Mouse (Mus musculus) 3T3-L1 (cell line): ENCODE results near the gene Slc13a2.

ENCODE experiments used
- DNase-seq: peaks from one replicate; pipeline ENCODE4 v3.0.0-alpha.2; 2015; ENCODE audit warnings: low read depth, low spot score

Slc13a2 gene

GRCm38 (mm10) chr11:78392728-78393127, 29.3 kb downstream of the Slc13a2 start:
- no peak for DNase-seq

- no peak for DNase-seq
These were observed 35.4 kb downstream of the Slc13a2 start, which contains the start of gene Foxn1 for GRCm38 (mm10) chr11:78386508-78387043. Gene Foxn1 (minus strand): TSS chr11:78386558.

- no peak for DNase-seq
These were observed 36.2 kb downstream of the Slc13a2 start for GRCm38 (mm10) chr11:78385776-78386175.

- DNase-seq, result peak; percentile 92
These were observed 39.3 kb downstream of the Slc13a2 start for GRCm38 (mm10) chr11:78382701-78383100.

- DNase-seq, result no peak
These were observed 39.7 kb downstream of the Slc13a2 start for GRCm38 (mm10) chr11:78382286-78382685.

- no peak for DNase-seq
These were observed 41.0 kb downstream of the Slc13a2 start for GRCm38 (mm10) chr11:78380996-78381395.

- DNase-seq, result no peak
These were observed 41.7 kb downstream of the Slc13a2 start for GRCm38 (mm10) chr11:78380351-78380750.

- no peak for DNase-seq
These were observed 44.4 kb downstream of the Slc13a2 start for GRCm38 (mm10) chr11:78377549-78378159.

- no peak for DNase-seq
These were observed 47.9 kb downstream of the Slc13a2 start for GRCm38 (mm10) chr11:78374147-78374546.

GRCm38 (mm10) chr11:78372610-78373009, 49.4 kb downstream of the Slc13a2 start:
- peak; percentile 33 for DNase-seq

- peak; percentile 58 for DNase-seq
These were observed 49.9 kb downstream of the Slc13a2 start for GRCm38 (mm10) chr11:78372166-78372565.

GRCm38 (mm10) chr11:78371711-78372110, 50.3 kb downstream of the Slc13a2 start:
- no peak for DNase-seq

- peak; percentile 88 for DNase-seq
These were observed 51.6 kb downstream of the Slc13a2 start for GRCm38 (mm10) chr11:78370389-78370788.

GRCm38 (mm10) chr11:78367456-78368225, 54.4 kb downstream of the Slc13a2 start:
- DNase-seq, result no peak

- peak; percentile 76 for DNase-seq
These were observed 57.9 kb downstream of the Slc13a2 start for GRCm38 (mm10) chr11:78364103-78364502.

GRCm38 (mm10) chr11:78363309-78364007, 58.6 kb downstream of the Slc13a2 start:
- peak; percentile 41 for DNase-seq

- DNase-seq, result no peak
These were observed 61.3 kb downstream of the Slc13a2 start for GRCm38 (mm10) chr11:78360789-78361131.

- peak; percentile 92 for DNase-seq
These were observed 61.8 kb downstream of the Slc13a2 start for GRCm38 (mm10) chr11:78360125-78360788.

GRCm38 (mm10) chr11:78358330-78359007, 63.5 kb downstream of the Slc13a2 start:
- no peak for DNase-seq

GRCm38 (mm10) chr11:78355471-78356238, 66.4 kb downstream of the Slc13a2 start:
- peak; percentile 81 for DNase-seq
